Mouse (Mus musculus): ENCODE measurements around the gene Wwp2. TPM values are rescaled to one million over a fixed set of nuclear protein-coding genes. Genes with fewer than 3 reads are reported as not detected.
A peak's percentile ranks its signal among the peaks of the same experiment; 100 is the strongest.

Gene Wwp2
- polyA plus RNA-seq, 1 experiment from 2014 or later, result 39.8 TPM

DNA sequence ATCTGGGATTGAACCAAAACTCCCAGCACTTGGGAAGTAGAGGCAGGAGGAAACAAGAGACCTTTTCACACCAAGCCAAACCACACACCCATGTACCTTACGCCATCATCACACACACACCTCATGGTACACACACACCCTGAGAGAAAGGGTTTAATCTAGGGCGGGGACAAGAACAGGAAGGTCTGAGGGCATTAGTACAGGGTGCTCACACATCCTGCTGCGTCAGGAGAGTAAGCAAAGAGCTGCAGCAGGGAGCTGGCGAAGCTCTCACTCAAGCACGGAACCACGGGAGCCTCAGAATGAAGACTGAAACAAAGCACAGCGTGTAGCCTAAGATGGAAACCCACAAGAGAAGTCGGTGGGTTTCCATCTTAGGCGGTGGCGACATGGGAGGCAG is 22.3 kb upstream of the Wwp2 start:
- Histone ChIP-seq H3K9ac (replicated peaks; ENCODE audit: low read depth, low read length) (no peak overlapping the region), H3K4me2 (replicated peaks; ENCODE audit: low read depth, low read length) (no peak overlapping the region), H3K36me3 (ENCODE audit: control insufficient read depth, insufficient read depth, low read length) (peaks cover 89% of the 10 kb centered on the region), H3K4me1 (ENCODE audit: control insufficient read depth, insufficient read depth, low read length) (no peaks in the 10 kb centered on the region), H3K27me3 (ENCODE audit: control insufficient read depth, insufficient read depth, low read length) (no peaks in the 10 kb centered on the region), H3K4me3 (ENCODE audit: low read depth, low read length) (no peak overlapping the region), H3K9me3 (ENCODE audit: control insufficient read depth, low read depth, low read length) (no peaks in the 10 kb centered on the region), H3K27ac (ENCODE audit: low read length) (no peak overlapping the region)
- ATAC-seq (ENCODE audit: insufficient number of reproducible peaks, insufficient read depth, low FRiP score, low read depth), result no peak
- 89% methylated on average over 10 of the region's 10 CpGs for WGBS

DNA sequence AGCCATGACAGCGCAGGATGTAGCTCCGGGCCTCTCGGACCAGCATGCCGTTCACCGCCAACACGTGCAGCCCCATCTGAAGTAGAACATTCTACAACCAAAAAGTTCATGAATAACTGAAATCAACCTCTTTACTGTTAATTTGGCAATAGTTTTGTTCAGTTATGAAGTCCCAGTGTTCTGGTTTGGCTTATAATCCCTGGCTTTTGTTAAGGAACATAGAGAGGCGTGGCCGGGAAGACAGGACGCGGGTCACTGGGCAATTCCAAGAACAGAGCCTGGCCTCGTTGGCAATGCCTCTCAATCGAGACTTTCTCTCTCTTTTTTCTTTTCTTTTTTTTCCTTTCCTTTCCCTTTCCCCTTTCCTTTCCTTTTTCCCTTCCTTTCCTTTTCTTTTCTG is 19.2 kb upstream of the Wwp2 start:
- WGBS, result 93% methylated on average over 12 of the region's 12 CpGs
- Histone ChIP-seq H3K4me1 (ENCODE audit: control insufficient read depth, insufficient read depth, low read length) (no peaks in the 10 kb centered on the region), H3K4me2 (replicated peaks; ENCODE audit: low read depth, low read length) (no peak overlapping the region), H3K4me3 (ENCODE audit: low read depth, low read length) (no peak overlapping the region), H3K9me3 (ENCODE audit: control insufficient read depth, low read depth, low read length) (no peaks in the 10 kb centered on the region), H3K27me3 (ENCODE audit: control insufficient read depth, insufficient read depth, low read length) (no peaks in the 10 kb centered on the region), H3K36me3 (ENCODE audit: control insufficient read depth, insufficient read depth, low read length) (peaks cover 88% of the 10 kb centered on the region), H3K9ac (replicated peaks; ENCODE audit: low read depth, low read length) (no peak overlapping the region), H3K27ac (ENCODE audit: low read length) (no peak overlapping the region)
- ATAC-seq (ENCODE audit: insufficient number of reproducible peaks, insufficient read depth, low FRiP score, low read depth), result no peak

DNA sequence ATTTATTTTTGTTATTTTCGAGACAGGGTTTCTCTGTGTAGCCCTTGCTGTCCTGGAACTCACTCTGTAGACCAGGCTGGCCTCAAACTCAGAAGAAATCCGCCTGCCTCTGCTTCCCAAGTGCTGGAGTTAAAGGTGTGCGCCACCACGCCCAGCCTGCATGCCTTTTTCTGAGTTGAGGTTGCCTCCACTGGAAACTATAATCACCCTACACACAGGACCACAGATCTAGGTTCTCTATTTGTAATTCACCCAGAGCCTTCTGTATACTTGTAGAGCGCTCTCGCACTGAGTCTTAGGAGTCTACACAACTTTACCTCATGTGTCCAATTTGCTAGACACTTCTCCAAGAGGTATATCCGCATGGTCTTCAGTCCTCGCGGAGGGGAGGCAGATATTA is 12.0 kb upstream of the Wwp2 start:
- no peaks in the 10 kb centered on the region for H3K27me3 ChIP-seq (ENCODE audit: control insufficient read depth, insufficient read depth, low read length)
- H3K4me2 ChIP-seq (replicated peaks; ENCODE audit: low read depth, low read length), result peak overlapping the region; percentile 84
- peaks cover 10% of the 10 kb centered on the region; the same call in 1 of the 2 replicates for H3K4me1 ChIP-seq (ENCODE audit: control insufficient read depth, insufficient read depth, low read length)
- H3K9me3 ChIP-seq (ENCODE audit: control insufficient read depth, low read depth, low read length), result no peaks in the 10 kb centered on the region
- H3K27ac ChIP-seq (ENCODE audit: low read length), result no peak overlapping the region; the same call in 1 of the 2 replicates
- no peak for ATAC-seq (ENCODE audit: insufficient number of reproducible peaks, insufficient read depth, low FRiP score, low read depth)
- peaks cover 22% of the 10 kb centered on the region for H3K36me3 ChIP-seq (ENCODE audit: control insufficient read depth, insufficient read depth, low read length)
- H3K9ac ChIP-seq (replicated peaks; ENCODE audit: low read depth, low read length), result peak overlapping the region; percentile 64
- peak overlapping the region; percentile 94 for H3K4me3 ChIP-seq (ENCODE audit: low read depth, low read length)
- WGBS, result 28% methylated on average over 9 of the region's 9 CpGs

DNA sequence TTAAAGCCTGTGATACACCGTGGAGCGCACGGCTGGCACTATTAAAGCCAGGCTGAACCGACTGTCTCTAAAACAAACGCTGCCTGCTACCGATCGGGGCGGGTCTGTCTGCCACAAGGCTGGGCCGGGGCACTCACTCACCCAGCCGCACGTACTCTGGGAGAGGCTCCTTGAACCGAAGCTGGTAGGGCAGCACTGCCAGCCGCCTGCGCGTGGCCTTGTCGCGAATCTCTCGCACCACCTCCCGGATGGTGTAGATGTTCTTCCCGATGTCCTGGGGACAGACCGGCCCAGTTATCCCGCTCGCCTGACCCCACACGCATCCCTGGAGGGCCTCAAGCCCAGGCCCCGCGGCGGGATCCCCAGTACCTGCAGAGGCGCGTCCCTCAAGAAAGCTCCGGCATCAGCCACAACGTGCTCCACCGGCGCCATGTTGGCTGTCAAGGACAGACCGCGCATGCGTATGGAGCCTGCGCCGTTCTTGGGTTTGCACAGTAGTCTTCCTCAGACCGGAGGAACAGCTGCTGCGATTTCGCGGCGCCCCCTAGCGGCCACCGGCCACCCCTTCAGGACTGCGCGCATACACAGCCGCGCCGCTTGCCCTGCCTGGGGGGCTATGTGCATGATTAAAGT is 11.5 kb upstream of the Wwp2 start, which contains the start of gene Nob1:
Nob1 (minus strand) TSS at position 455 of the 633 bp plus-strand sequence.
- Histone ChIP-seq H3K4me1 (ENCODE audit: control insufficient read depth, insufficient read depth, low read length) (peaks cover 10% of the 10 kb centered on the region; the same call in 1 of the 2 replicates), H3K27ac (ENCODE audit: low read length) (peak within 1 kb of the TSS; percentile 55; the same call in 1 of the 2 replicates), H3K4me2 (replicated peaks; ENCODE audit: low read depth, low read length) (peak within 1 kb of the TSS; percentile 84), H3K27me3 (ENCODE audit: control insufficient read depth, insufficient read depth, low read length) (no peaks in the 10 kb centered on the region), H3K4me3 (ENCODE audit: low read depth, low read length) (peak within 1 kb of the TSS; percentile 94), H3K9ac (replicated peaks; ENCODE audit: low read depth, low read length) (peak within 1 kb of the TSS; percentile 64), H3K9me3 (ENCODE audit: control insufficient read depth, low read depth, low read length) (no peaks in the 10 kb centered on the region), H3K36me3 (ENCODE audit: control insufficient read depth, insufficient read depth, low read length) (peaks cover 17% of the 10 kb centered on the region)
- WGBS, result under 1% methylated on average over 50 of the region's 50 CpGs
- ATAC-seq (ENCODE audit: insufficient number of reproducible peaks, insufficient read depth, low FRiP score, low read depth), result peak; percentile 98

DNA sequence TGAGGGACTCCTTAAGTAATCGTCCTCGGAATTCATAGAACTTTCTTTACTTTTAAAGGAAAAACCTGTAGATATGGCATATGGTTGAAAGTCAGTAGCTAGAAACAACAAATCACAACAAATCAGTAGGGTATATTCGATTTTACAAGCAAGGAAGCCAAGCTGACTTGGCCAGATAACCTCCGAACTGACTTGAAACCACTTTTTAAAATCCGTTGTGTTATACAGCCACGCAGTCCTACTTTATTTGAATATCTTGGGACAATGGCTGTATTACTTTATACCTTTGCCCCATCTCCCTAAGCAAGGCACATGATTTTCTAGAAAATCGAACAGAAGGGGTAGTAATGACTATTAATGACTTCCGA is 11.0 kb upstream of the Wwp2 start:
- peak overlapping the region; percentile 84 for H3K4me2 ChIP-seq (replicated peaks; ENCODE audit: low read depth, low read length)
- peaks cover 10% of the 10 kb centered on the region; the same call in 1 of the 2 replicates for H3K4me1 ChIP-seq (ENCODE audit: control insufficient read depth, insufficient read depth, low read length)
- H3K36me3 ChIP-seq (ENCODE audit: control insufficient read depth, insufficient read depth, low read length), result peaks cover 12% of the 10 kb centered on the region
- ATAC-seq (ENCODE audit: insufficient number of reproducible peaks, insufficient read depth, low FRiP score, low read depth), result no peak
- no peak overlapping the region for H3K9ac ChIP-seq (replicated peaks; ENCODE audit: low read depth, low read length)
- no peak overlapping the region for H3K27ac ChIP-seq (ENCODE audit: low read length)
- no peaks in the 10 kb centered on the region for H3K27me3 ChIP-seq (ENCODE audit: control insufficient read depth, insufficient read depth, low read length)
- no peaks in the 10 kb centered on the region for H3K9me3 ChIP-seq (ENCODE audit: control insufficient read depth, low read depth, low read length)
- 43% methylated on average over 8 of the region's 8 CpGs for WGBS
- peak overlapping the region; percentile 94; the same call in 1 of the 2 replicates for H3K4me3 ChIP-seq (ENCODE audit: low read depth, low read length)

DNA sequence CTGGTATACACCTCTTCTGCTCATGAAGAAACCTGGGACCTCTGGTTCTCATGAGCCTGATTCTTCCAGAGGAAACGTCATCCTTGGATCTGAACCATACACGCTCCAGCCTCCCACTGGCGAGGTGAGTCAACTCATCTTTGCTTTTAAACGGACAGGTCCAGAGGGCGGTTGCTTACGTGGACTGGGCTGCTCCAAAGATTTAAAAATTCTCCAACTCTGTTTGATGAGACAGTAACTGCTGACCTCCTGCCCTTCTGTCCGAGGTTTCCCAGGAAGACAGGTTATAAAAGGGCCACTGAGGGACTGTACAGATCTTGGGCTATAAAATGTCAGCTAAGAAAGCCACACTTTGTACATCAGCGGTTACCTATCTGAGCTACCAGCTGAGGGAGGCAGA is 5.3 kb upstream of the Wwp2 start:
- H3K9me3 ChIP-seq (ENCODE audit: control insufficient read depth, low read depth, low read length), result no peaks in the 10 kb centered on the region
- no peaks in the 10 kb centered on the region for H3K27me3 ChIP-seq (ENCODE audit: control insufficient read depth, insufficient read depth, low read length)
- 0 out of 2 replicates have a peak, but pooled peaks cover 2% of the 10 kb centered on the region for H3K4me1 ChIP-seq (ENCODE audit: control insufficient read depth, insufficient read depth, low read length)
- H3K27ac ChIP-seq (ENCODE audit: low read length), result no peak overlapping the region
- 78% methylated on average over 8 of the region's 8 CpGs for WGBS
- no peak overlapping the region for H3K9ac ChIP-seq (replicated peaks; ENCODE audit: low read depth, low read length)
- H3K4me3 ChIP-seq (ENCODE audit: low read depth, low read length), result no peak overlapping the region
- ATAC-seq (ENCODE audit: insufficient number of reproducible peaks, insufficient read depth, low FRiP score, low read depth), result no peak
- H3K4me2 ChIP-seq (replicated peaks; ENCODE audit: low read depth, low read length), result no peak overlapping the region
- H3K36me3 ChIP-seq (ENCODE audit: control insufficient read depth, insufficient read depth, low read length), result no peaks in the 10 kb centered on the region

DNA sequence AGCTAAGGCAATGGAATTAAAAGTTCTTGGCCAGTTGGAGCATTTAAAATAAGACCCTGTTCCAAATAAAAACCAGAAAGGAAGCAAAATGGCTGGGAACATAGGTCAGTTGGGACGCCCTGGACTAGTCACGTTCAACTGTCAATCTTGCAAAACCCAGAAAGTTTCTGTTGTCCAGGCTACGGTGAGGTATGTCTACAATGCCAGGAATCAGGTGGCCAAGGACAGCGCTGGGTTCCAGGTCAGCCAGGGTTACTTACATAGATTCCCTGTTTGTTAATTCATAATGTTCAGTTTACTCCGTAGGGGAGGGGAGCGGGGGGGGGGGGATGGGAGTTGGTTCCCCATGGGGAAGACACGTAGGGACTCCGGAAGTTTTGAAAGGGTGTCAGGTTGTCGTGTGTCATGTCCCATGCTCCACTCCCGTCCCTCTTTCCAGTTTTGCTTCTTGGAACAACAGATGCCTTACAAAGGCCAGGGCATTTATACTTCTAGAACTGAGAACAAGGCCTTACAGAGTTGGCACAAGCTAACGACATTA is 674 bp upstream of the Wwp2 start:
- no peaks in the 10 kb centered on the region for H3K9me3 ChIP-seq (ENCODE audit: control insufficient read depth, low read depth, low read length)
- WGBS, result 27% methylated on average over 11 of the region's 11 CpGs
- H3K4me1 ChIP-seq (ENCODE audit: control insufficient read depth, insufficient read depth, low read length), result peaks cover 7% of the 10 kb centered on the region
- H3K4me3 ChIP-seq (ENCODE audit: low read depth, low read length), result peak overlapping the region; percentile 73
- no peaks in the 10 kb centered on the region for H3K27me3 ChIP-seq (ENCODE audit: control insufficient read depth, insufficient read depth, low read length)
- no peak for ATAC-seq (ENCODE audit: insufficient number of reproducible peaks, insufficient read depth, low FRiP score, low read depth)
- H3K27ac ChIP-seq (ENCODE audit: low read length), result peak overlapping the region; percentile 69; the same call in 1 of the 2 replicates
- H3K9ac ChIP-seq (replicated peaks; ENCODE audit: low read depth, low read length), result peak overlapping the region; percentile 81; the same call in 1 of the 2 replicates
- no peaks in the 10 kb centered on the region for H3K36me3 ChIP-seq (ENCODE audit: control insufficient read depth, insufficient read depth, low read length)
- H3K4me2 ChIP-seq (replicated peaks; ENCODE audit: low read depth, low read length), result peak overlapping the region; percentile 78

DNA sequence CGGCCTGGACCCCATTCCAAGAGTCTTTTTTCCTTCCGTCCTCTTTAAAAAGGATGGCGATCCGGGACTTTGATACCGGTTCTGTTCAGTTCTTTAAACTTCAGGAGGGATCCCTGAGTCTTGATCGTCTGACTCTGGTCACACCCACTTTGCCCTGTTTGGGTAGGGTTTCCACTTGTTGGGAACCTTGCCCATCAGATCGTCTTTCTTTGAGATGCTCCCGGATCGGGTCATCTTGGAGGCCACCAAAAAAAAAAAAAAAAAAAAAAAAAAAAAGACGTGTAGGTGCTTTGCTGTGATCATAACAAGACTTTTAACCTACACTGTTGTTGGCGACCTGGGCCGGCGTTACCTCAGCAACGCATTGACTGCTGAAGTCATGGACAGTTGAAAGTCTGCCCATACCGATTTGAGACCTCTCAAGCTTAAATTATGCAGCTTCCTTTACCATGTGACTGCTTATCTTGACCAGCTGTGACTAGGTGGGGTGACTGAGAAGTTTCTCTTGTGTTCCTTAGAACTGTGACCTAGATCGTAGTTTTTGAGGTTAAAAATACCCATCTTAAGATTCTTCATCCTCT is 766 bp downstream of the Wwp2 start:
- 7% methylated on average over 16 of the region's 16 CpGs for WGBS
- H3K9me3 ChIP-seq (ENCODE audit: control insufficient read depth, low read depth, low read length), result no peaks in the 10 kb centered on the region
- H3K9ac ChIP-seq (replicated peaks; ENCODE audit: low read depth, low read length), result peak overlapping the region; percentile 81
- H3K4me3 ChIP-seq (ENCODE audit: low read depth, low read length), result peak overlapping the region; percentile 73
- no peaks in the 10 kb centered on the region for H3K36me3 ChIP-seq (ENCODE audit: control insufficient read depth, insufficient read depth, low read length)
- no peaks in the 10 kb centered on the region for H3K27me3 ChIP-seq (ENCODE audit: control insufficient read depth, insufficient read depth, low read length)
- H3K4me2 ChIP-seq (replicated peaks; ENCODE audit: low read depth, low read length), result peak overlapping the region; percentile 52
- peaks cover 7% of the 10 kb centered on the region for H3K4me1 ChIP-seq (ENCODE audit: control insufficient read depth, insufficient read depth, low read length)
- peak overlapping the region; percentile 88; the same call in 1 of the 2 replicates for H3K27ac ChIP-seq (ENCODE audit: low read length)
- no peak; the same call in none of the 2 replicates for ATAC-seq (ENCODE audit: insufficient number of reproducible peaks, insufficient read depth, low FRiP score, low read depth)

All from stomach, embryonic 14.5 days (tissue).